Mouse (Mus musculus) leukemia stem cell, adult 10-12 weeks (primary cell): ENCODE results near the gene Amigo2. TPM values are rescaled to one million over a fixed set of nuclear protein-coding genes. Genes with fewer than 3 reads are reported as not detected.

ENCODE experiments used
- polyA plus RNA-seq: library from polyadenylated mRNA; stranded (reverse); fragments of >175 nt; gene quantifications from 2 replicates; pipeline ENCODE4 v1.2.3, GENCODE M21; 2012; ENCODE audit warnings: low replicate concordance

Gene Amigo2
- polyA plus RNA-seq, result 0.19 TPM in 2 replicates

DNA sequence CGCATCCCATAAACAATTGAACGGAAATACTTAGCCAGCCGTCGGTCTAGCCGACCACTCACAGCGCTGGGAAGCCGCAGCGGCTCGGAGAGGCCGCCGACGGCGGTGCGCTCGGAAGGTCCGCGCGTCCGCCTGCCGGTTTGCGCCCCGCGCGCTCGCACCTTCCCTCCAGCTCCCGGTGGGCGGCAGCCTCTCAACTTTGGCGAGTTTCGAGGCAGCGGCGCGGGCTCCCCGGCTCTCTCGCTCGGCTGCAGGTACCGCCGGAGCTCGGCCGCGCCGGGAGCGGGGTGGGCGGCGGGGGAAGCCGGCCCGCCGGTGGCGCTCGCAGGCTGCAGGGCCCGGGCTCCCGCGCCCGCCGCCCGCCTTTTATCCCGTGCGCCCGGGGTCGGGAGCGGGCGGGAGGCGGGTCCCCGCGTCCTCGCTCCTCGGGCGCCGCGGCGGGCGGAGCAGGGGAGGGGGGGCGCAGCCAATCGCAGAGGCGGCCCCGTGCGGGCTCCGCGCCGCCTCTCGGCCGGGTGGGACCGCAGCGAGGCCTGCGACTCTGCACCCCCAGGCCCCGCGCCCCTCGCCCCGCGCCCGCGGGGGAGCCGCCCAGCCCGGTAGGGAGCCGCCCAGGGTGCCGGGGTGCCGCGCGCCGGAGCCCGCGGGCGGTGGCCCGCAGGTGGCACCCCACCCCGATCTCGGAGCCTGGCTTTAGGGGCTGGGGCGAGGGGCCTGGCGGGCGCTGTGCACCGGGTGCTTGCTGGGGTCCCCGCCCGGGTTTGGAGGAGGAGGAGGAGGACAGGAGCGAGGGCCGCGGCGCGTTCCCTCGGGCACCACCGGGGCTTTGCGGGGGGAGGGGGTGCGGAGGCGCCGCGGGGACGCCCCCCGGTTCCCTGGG is at the start of gene Amigo2, which contains the start of gene Pced1b:
TSS of gene Amigo2 (minus strand) at position 377 of the 880 bp plus-strand sequence.
TSS of gene Pced1b (plus strand) at position 197 of the 880 bp plus-strand sequence.

Other genes with a start within 250 kb of the Amigo2 start
- gene Slc38a4, start 191.3 kb downstream of the Amigo2 start, polyA plus RNA-seq, result not detected in 2 replicates
- 8.8 and 14.6 TPM in 2 replicates for gene Pced1b, start 180 bp downstream of the Amigo2 start, polyA plus RNA-seq